Mouse (Mus musculus): ENCODE data around the gene Scn2b.

DNA sequence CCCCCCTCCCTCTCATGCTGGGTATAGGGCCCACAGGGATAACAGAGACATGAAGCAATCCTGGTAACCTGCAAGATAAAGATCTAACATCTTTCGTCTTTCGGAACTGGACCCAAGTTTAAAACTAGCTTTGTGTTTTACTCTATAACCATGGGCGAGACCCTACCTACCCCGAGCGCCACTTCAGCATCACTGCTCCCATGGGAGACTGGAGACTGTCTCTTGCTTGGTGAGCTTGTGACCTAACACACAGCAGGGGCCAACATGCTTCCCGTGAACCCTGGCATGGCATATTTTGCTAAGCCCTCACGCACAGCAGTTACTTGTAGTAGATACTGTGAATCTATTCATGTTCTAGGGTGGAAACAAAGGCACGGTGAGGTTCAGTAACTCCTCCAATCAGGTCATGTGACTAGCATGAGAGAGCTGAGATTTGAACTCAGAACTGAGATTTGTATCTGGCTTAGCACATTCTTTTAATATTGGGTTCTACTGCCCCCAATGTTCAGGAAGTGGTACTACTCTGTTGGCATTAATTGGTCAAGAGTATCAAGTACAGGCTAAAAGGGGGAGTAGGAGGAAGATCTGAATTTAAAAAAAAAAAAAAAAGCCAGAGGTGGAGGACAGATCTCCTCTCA, 1.9 kb downstream of the Scn2b start:
- TF ChIP-seq POLR2A (IDR thresholded peaks at IDR 0.05; ENCODE audit: low read depth, low read length) (no peak), ZMIZ1 (IDR thresholded peaks at IDR 0.05; ENCODE audit: low read depth, low read length) (no peak)

All from CH12.LX (cell line).